Mouse (Mus musculus) ES-CJ7 (cell line): ENCODE data around the gene Pwp2.
"Not testable (repeated sequence)": the region's sequence is repeated elsewhere in the genome, so short reads cannot be mapped to it uniquely, and the experiment has no call there.

Experiments
- DNase-seq: peaks from one replicate; pipeline ENCODE4 v3.0.0; 2011; ENCODE audit warnings: low read depth, low spot score

The Pwp2 gene

GRCm38 (mm10) chr10:78140843-78141242 is 44.1 kb downstream of the Pwp2 start:
- no peak for DNase-seq

DNA sequence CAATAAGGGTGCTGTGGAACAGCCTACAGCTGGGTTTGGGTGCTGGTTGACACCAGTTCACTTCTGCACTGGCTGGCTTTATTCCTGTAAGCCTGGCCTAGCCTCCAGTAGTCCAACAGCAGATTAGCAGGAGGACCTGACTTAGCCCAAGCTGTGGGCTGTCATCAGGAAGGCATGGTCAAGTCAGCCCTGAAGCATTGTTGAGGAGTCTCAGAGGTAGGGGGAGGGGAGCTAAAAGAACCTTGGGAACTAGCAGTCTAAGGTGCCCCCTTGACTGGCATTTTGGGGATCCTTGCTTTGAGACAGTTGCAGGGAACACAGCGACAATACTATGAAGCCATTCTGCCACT is 44.7 kb downstream of the Pwp2 start:
- DNase-seq: no peak

GRCm38 (mm10) chr10:78139572-78140250 is 45.2 kb downstream of the Pwp2 start:
- no peak for DNase-seq

- no peak for DNase-seq
Observed at GRCm38 (mm10) chr10:78138812-78139523, 46.0 kb downstream of the Pwp2 start.

GRCm38 (mm10) chr10:78137191-78137590 is 47.8 kb downstream of the Pwp2 start:
- DNase-seq: no peak

GRCm38 (mm10) chr10:78135947-78136346 is 49.0 kb downstream of the Pwp2 start:
- no peak for DNase-seq

GRCm38 (mm10) chr10:78134975-78135798 is 49.8 kb downstream of the Pwp2 start:
- no peak for DNase-seq

DNA sequence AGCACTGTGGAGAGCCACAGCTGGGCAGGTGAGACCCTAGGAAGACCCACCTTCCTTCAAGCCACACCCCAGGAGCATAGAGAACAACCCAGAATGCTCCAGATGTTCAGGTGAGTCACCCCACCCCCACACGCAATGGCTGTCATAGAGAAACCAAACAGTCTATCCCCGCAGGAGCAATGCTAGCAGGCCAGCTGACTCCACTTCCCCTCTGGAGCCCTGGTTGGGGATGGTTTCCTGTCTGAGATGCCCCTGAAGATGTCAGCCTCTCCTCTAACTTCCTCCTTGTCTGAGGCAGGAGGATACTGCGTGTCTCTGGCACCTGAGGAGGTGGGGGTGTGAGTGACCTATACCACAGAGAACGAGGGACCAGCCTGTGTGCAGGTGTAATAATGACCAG is 50.5 kb downstream of the Pwp2 start:
- DNase-seq: no peak

DNA sequence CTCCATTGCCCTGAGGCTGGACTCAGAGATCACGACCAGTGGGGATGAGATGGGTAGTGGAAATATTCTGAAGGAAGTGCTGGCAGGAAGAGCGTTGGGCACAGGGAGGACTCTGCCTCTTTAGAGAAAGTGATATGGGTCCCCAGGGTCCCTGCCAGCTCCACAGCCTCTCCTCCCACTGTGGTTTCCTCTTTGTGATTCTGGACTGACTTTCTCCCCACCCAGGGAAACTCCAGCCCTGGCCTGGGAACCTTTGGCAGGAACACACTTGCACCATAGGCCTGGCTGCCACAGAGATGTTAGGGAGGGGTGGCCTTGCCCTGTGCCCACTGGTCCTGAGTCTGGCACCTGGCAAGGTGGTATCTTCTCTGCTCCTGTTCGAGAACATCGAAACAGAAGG is 55.0 kb downstream of the Pwp2 start:
- DNase-seq: no peak

- DNase-seq: no peak
Observed at GRCm38 (mm10) chr10:78129423-78129822, 55.5 kb downstream of the Pwp2 start.

DNA sequence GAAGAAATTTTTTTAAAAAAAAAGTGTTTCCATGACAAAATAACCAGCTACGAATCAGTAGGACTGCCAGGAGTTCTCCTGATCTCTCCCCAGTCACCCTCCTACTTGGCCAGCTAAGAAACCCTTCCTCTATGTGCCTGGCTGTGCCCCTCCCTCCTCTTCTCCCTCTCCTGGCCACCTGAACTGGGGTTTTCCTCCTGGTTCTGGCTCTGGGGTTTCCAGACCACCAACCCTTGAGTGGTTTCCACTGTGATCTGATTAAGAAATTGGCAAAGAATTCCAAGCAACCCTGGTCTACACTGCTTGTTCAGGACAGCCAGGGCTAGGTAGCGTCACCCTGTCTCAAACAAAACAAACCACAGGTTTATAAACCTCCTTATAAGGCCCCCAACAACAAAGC is 56.3 kb downstream of the Pwp2 start:
- no peak for DNase-seq

DNA sequence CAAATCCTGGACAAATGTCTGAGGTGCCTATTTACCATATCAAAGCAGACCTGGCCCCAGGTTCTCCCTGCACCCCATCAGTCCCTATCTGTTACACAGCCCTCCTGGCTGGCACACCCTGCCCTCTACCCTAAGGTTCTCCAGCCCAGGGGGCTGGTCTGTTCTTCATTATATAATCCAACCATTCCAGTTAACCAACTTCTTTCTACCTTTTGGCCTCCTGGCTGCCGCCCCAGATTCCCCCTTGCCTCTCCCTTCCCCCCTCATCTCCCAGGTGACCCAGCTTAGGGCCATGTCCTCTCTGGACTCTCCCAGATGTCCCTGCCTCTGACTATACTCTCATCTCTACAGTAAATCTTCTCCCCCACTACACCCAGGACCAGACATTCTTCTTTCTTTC is 57.0 kb downstream of the Pwp2 start:
- no peak for DNase-seq

- no peak for DNase-seq
Observed at GRCm38 (mm10) chr10:78127046-78127870, 57.7 kb downstream of the Pwp2 start.

- no peak for DNase-seq
Observed at GRCm38 (mm10) chr10:78126311-78126710, 58.6 kb downstream of the Pwp2 start.

DNA sequence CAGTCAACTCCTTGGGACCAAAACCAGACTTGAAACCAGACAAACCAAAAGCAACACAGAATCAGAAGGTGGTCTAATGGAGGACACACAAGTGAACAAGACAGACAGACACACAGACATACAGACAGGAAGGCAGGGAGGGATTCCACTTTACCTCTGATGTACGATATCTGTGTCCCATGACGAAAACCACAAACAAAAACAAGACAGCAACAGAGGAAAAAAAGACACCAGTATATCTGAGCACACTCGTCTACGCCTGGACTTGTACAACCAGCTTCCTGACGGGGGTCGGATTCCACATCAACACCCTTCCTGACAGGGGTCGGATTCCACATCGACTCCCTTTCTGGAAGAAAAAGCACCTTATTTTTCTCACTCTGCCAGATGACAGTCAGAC is 59.9 kb downstream of the Pwp2 start:
- DNase-seq: not testable (repeated sequence)

- not testable (repeated sequence) for DNase-seq
Observed at GRCm38 (mm10) chr10:78124137-78124536, 60.8 kb downstream of the Pwp2 start.
